Comparison of ENCODE assay signal across 8 mouse cellular contexts in the genomic region with DNA sequence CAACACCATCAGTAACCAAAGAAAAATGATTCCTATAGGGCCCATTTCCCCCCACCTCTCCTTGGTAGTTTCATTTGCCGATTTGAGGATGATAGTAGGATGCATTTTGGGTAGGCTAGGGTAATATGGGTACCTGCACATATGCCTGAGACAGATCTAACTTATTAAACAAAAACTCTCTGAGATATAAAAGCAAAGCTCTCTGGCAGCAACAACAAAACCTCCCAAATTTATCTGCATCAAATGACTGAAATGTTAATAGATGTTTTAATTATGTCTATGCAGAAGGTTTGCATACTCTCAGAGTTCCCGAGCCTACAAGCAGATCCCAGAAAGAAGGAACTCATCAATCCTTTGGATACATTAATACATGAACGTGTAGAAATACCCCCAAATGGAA. TPM values are rescaled to one million over a fixed set of nuclear protein-coding genes. Genes with fewer than 3 reads are reported as not detected.
DNase-seq lines count a peak whose midpoint lies in the region; ATAC-seq and TF ChIP-seq lines count a peak whose summit lies in the region.

No protein-coding gene starts in this region.

- no peak overlapping the region for H3ac ChIP-seq in C2C12 (ENCODE audit: control insufficient read depth, insufficient read length, low read depth)

- peak overlapping the region; percentile 73 for H3K9ac ChIP-seq in heart, postnatal 0 days (replicated peaks; ENCODE audit: low read depth, low read length)
- peak overlapping the region; percentile 56 for H3K9ac ChIP-seq in liver, embryonic 13.5 days

- peaks cover 14% of the 10 kb centered on the region for H3K4me1 ChIP-seq in heart, postnatal 0 days (ENCODE audit: control insufficient read depth, insufficient read depth)
- no peaks in the 10 kb centered on the region; the same call in 1 of the 2 replicates for H3K4me1 ChIP-seq in liver, embryonic 13.5 days (replicated peaks)

- no peak for TF ChIP-seq CTCF in C2C12 (IDR thresholded peaks at IDR 0.05; ENCODE audit: control insufficient read depth, insufficient read depth, insufficient read length)
- TF ChIP-seq CTCF in heart, postnatal 0 days (IDR thresholded peaks at IDR 0.05; ENCODE audit: low read depth) = no peak

- peak; percentile 21 for DNase-seq in heart, adult 11 months
- no peak for DNase-seq in heart, adult 18-20 months
- no peak for DNase-seq in heart, postnatal 0 days (ENCODE audit: low spot score)
- DNase-seq in liver, embryonic 13.5 days = no peak
- DNase-seq in natural killer cell, adult 2 months (ENCODE audit: low spot score in 2 of 2) = no peak
- no peak for DNase-seq in thymus, postnatal 36 days
- no peak for DNase-seq in layer of hippocampus, adult 18-20 months (ENCODE audit: low spot score in 2 of 2)

- H3K4me3 ChIP-seq in C2C12 (ENCODE audit: insufficient read depth, poor library complexity, severe bottlenecking) = peak overlapping the region; percentile 26
- H3K4me3 ChIP-seq in heart, postnatal 0 days (ENCODE audit: low read depth, low read length) = peak overlapping the region; percentile 64
- H3K4me3 ChIP-seq in liver, embryonic 13.5 days (replicated peaks) = peak overlapping the region; percentile 50

- ATAC-seq in heart, postnatal 0 days (ENCODE audit: insufficient read depth, low read depth) = no peak
- ATAC-seq in liver, embryonic 13.5 days (ENCODE audit: low read depth) = no peak

- no peak for TF ChIP-seq EP300 in heart, postnatal 0 days (IDR thresholded peaks at IDR 0.05; ENCODE audit: low read depth)

- H3K27me3 ChIP-seq in C2C12 (ENCODE audit: control insufficient read depth, insufficient read depth, insufficient read length) = no peaks in the 10 kb centered on the region
- H3K27me3 ChIP-seq in heart, postnatal 0 days (ENCODE audit: control insufficient read depth, insufficient read depth, low read length) = no peaks in the 10 kb centered on the region
- no peaks in the 10 kb centered on the region for H3K27me3 ChIP-seq in liver, embryonic 13.5 days

- H3K79me3 ChIP-seq in C2C12 (ENCODE audit: low read depth) = no peaks in the 10 kb centered on the region

- WGBS in heart, postnatal 0 days = 31% methylated on average over 3 of the region's 3 CpGs
- 46% methylated on average over 3 of the region's 3 CpGs for WGBS in liver, embryonic 13.5 days (ENCODE audit: insufficient replicate concordance)

- no peaks in the 10 kb centered on the region for H3K9me3 ChIP-seq in heart, postnatal 0 days (replicated peaks; ENCODE audit: control insufficient read depth, low read length)
- no peaks in the 10 kb centered on the region for H3K9me3 ChIP-seq in liver, embryonic 13.5 days (replicated peaks)

- H3K4me2 ChIP-seq in heart, postnatal 0 days (ENCODE audit: low read depth, low read length) = peak overlapping the region; percentile 82
- H3K4me2 ChIP-seq in liver, embryonic 13.5 days = peak overlapping the region; percentile 43

- H3K27ac ChIP-seq in heart, postnatal 0 days (ENCODE audit: low read depth) = peak overlapping the region; percentile 84
- H3K27ac ChIP-seq in liver, embryonic 13.5 days = no peak overlapping the region

- peaks cover 9% of the 10 kb centered on the region for H3K36me3 ChIP-seq in C2C12 (ENCODE audit: control insufficient read depth, insufficient read depth)
- peaks cover 11% of the 10 kb centered on the region for H3K36me3 ChIP-seq in heart, postnatal 0 days (replicated peaks; ENCODE audit: control insufficient read depth, insufficient read depth, low read length)
- peaks cover 8% of the 10 kb centered on the region; the same call in 1 of the 2 replicates for H3K36me3 ChIP-seq in liver, embryonic 13.5 days

- peaks cover 11% of the 10 kb centered on the region for H3K79me2 ChIP-seq in C2C12 (ENCODE audit: control insufficient read depth, insufficient read depth)

TF ChIP-seq in C2C12, 6 proteins besides CTCF, POLR2A, EP300 and RAD21:
- TF ChIP-seq MYOD1 (IDR thresholded peaks at IDR 0.05; ENCODE audit: control insufficient read depth, insufficient read length, low read depth) = no peak
- TF ChIP-seq MAX (IDR thresholded peaks at IDR 0.05) = no peak
- no peak for TF ChIP-seq USF1 (IDR thresholded peaks at IDR 0.05; ENCODE audit: low read depth)
- TF ChIP-seq MYOG (IDR thresholded peaks at IDR 0.05; ENCODE audit: control insufficient read depth, extremely low read depth, insufficient read length) = no peak
- no peak for TF ChIP-seq CEBPB (IDR thresholded peaks at IDR 0.05; ENCODE audit: low read depth)
- TF ChIP-seq FOSL1 (IDR thresholded peaks at IDR 0.05; ENCODE audit: insufficient read depth, low read length, poor library complexity, severe bottlenecking) = no peak

RNA-seq across cellular contexts. Expression of gene Vcam1, which starts 1.7 kb away (rescaled TPM):
- total RNA-seq in heart, adult 18-20 months (2021) = 10 to 100 TPM; 16.7 to 23.8 TPM
- polyA plus RNA-seq in C2C12 (2012; fragmentation: generic; extraction: Trizol) = 11.5 TPM
- 52.1 and 62.4 TPM in 2 replicates for total RNA-seq in heart, postnatal 0 days (2014; rRNA removed; ENCODE audit: low replicate concordance)
- 49.3 and 51.3 TPM in 2 replicates for polyA plus RNA-seq in heart, postnatal 0 days (2015; fragmentation: Nextera tagmentation; extraction: Ambion mirVana)
- 47.4 and 57.8 TPM in 2 replicates for polyA plus RNA-seq in liver, embryonic 13.5 days (2015; fragmentation: Nextera tagmentation; extraction: Ambion mirVana)
- total RNA-seq in layer of hippocampus, adult 18-20 months (2021) = 10 to 100 TPM; 15.4 to 19.3 TPM
